Mouse (Mus musculus): Measurements from ENCODE around the gene Tomm20.
"Not testable (repeated sequence)": the region's sequence is repeated elsewhere in the genome, so short reads cannot be mapped to it uniquely, and the experiment has no call there.

Gene Tomm20

DNA sequence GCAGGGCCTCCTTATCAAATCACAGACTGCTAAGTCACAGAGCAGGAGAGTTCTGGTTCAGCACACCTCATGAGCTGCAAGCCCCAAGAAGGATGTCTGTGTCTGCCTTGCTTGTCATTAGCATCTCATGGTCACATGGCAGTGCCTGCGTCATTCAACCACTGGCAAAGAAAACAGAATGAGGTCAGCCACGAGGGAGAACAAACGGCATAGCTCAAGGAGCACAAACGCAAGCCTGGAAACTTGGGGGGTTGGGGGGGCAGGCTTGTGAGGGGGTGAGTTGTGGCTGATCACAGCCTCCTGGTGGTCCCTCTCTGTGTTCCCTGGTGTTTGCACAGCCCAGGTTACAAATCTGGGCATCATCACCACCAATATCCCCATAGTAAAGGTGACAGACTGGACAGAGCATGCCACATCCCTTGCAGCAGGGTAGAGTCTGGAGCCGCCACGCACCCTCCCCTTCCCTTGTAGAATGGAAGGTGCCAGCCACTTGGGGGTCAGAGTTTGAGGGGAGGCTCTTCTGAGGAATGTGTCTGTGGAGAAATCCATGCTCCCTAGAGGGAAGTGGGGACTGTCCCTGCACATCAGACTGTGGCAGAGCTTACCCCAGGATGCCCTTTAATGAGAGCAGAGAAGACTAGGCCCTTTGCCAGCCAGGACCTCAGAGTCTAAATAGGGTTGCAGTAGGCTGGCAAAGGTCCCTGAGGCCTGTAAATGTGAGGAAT lies 61.3 kb downstream of the Tomm20 start:
- no peak for DNase-seq (ENCODE audit: low read depth, low spot score)

- DNase-seq (ENCODE audit: low read depth, low spot score), result no peak
Observed at GRCm38 (mm10) chr8:126883752-126884151, 61.9 kb downstream of the Tomm20 start.

GRCm38 (mm10) chr8:126882586-126882985 lies 63.1 kb downstream of the Tomm20 start:
- not testable (repeated sequence) for DNase-seq (ENCODE audit: low read depth, low spot score)

DNA sequence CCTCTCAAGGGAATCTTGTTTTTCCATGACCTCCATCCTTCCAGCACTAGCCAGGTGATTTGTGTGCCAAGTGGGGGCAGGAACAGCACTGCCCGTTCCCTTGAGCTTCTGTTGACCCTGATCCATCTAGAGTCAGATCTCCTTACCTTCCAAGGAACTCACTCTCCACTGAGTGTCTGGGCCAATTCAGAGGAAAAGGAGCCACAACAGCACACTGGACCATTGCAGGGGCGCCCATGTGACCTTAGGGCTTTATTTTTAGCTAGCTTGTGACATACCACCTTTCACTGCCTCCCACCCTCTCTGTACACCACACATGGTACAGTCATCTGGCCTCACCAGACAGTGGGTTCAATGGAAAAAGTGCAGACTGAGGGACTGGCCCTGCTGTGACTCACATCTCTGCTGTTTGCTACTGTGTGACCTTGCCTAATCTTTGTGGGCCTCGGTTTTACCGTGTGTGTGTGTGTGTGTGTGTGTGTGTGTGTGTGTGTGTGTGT lies 64.0 kb downstream of the Tomm20 start:
- DNase-seq (ENCODE audit: low read depth, low spot score), result no peak
